Mouse (Mus musculus) E14TG2a.4 (cell line): ENCODE measurements around the gene Scnn1b.

ENCODE experiments used
- H3K27me3 ChIP-seq: 2 replicates; pipeline ENCODE4 v1.6.1; 2014; ENCODE audit warnings: low read length, control low read depth; ENCODE audit not compliant: insufficient read depth
- H3K36me3 ChIP-seq: 2 replicates; pipeline ENCODE4 v1.6.1; 2014; ENCODE audit warnings: low read length, control low read depth; ENCODE audit not compliant: insufficient read depth
- H3K4me1 ChIP-seq: replicated peaks from 2 replicates; pipeline ENCODE4 v1.6.1; 2014; ENCODE audit warnings: low read depth, low read length, control low read depth
- H3K4me3 ChIP-seq: replicated peaks from 2 replicates; pipeline ENCODE4 v1.5.1; 2014; ENCODE audit warnings: mild to moderate bottlenecking, low read length
- H3K9me3 ChIP-seq: 2 replicates; pipeline ENCODE4 v1.6.1; 2014; ENCODE audit warnings: low read length, control low read depth
- CTCF ChIP-seq: conservative IDR thresholded peaks from 2 replicates; pipeline ENCODE4 v1.5.1; 2014; ENCODE audit warnings: low read length
- NANOG ChIP-seq: IDR thresholded peaks from 2 replicates; pipeline ENCODE4 v1.6.1; 2014; ENCODE audit warnings: borderline replicate concordance, low read length, mixed read lengths
- POU5F1 ChIP-seq: IDR thresholded peaks from 2 replicates; pipeline ENCODE4 v1.6.1; 2014; ENCODE audit warnings: low read length, borderline replicate concordance

Gene Scnn1b

DNA sequence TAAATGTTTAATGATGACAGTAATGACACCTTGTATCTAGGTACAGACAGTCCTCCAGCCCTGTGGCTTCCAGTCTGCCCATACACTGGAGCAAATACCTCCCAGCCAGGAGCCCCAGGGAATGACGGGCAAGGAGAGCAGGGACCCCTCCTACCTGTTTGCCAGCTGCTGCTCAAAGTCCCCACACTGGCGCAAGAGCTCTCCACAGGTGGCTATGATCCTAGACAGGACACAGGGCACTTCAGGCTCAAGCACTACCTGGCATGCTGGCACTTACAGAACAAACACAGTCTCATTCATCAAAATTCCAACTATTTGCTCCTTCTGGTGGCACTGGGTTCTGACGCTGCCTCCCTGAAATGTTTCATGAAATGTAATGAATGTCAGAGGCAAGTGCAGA, 76.2 kb downstream of the Scnn1b start:
- no peak for TF ChIP-seq POU5F1
- no peak for TF ChIP-seq CTCF
- no peak for TF ChIP-seq NANOG

GRCm38 (mm10) chr7:121941640-121942039, 76.8 kb downstream of the Scnn1b start:
- Histone ChIP-seq H3K4me3 (no peak overlapping the region), H3K27me3 (no peaks in the 10 kb centered on the region), H3K4me1 (no peaks in the 10 kb centered on the region), H3K36me3 (peaks cover 47% of the 10 kb centered on the region), H3K9me3 (no peaks in the 10 kb centered on the region)
- no peak for TF ChIP-seq POU5F1
- TF ChIP-seq NANOG, result no peak
- TF ChIP-seq CTCF, result no peak

More for the DNA sequence above, 76.2 kb downstream of the Scnn1b start:
- Histone ChIP-seq H3K9me3 (no peaks in the 10 kb centered on the region), H3K36me3 (peaks cover 51% of the 10 kb centered on the region), H3K4me3 (no peak overlapping the region), H3K4me1 (no peaks in the 10 kb centered on the region), H3K27me3 (no peaks in the 10 kb centered on the region)

DNA sequence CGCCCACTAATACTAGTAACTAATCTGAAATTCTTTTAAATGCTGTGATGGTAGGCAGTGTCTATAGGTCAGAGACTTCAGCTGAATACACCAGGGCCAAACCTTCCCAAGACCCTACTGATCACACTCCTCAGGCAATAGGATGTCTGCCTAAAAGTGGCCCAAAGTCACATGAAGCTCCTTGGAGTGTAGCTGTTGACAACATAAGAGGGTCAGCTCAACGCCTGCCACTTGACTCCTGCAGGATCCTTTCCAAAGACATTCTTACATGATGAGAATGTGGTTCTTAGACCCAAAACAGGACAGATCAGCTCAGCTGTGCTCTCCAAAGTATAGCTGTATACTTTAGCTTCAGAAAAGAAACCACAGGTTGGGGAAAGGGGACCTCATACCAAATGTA, 77.5 kb downstream of the Scnn1b start:
- Histone ChIP-seq H3K27me3 (no peaks in the 10 kb centered on the region), H3K9me3 (no peaks in the 10 kb centered on the region), H3K4me3 (no peak overlapping the region), H3K36me3 (peaks cover 40% of the 10 kb centered on the region), H3K4me1 (0 out of 2 replicates have a peak, but pooled peaks cover under 1% of the 10 kb centered on the region)
- TF ChIP-seq POU5F1 (no peak), NANOG (no peak), CTCF (no peak)

- peaks cover 5% of the 10 kb centered on the region; the same call in 1 of the 2 replicates for H3K4me1 ChIP-seq
- H3K9me3 ChIP-seq, result no peaks in the 10 kb centered on the region
- no peaks in the 10 kb centered on the region for H3K27me3 ChIP-seq
- H3K4me3 ChIP-seq, result no peak overlapping the region
- TF ChIP-seq POU5F1 (no peak), NANOG (no peak), CTCF (no peak)
- H3K36me3 ChIP-seq, result peaks cover 51% of the 10 kb centered on the region
Measured at GRCm38 (mm10) chr7:121946196-121946595, 81.4 kb downstream of the Scnn1b start.

GRCm38 (mm10) chr7:121947513-121947912, 82.7 kb downstream of the Scnn1b start:
- peaks cover 5% of the 10 kb centered on the region; the same call in 1 of the 2 replicates for H3K4me1 ChIP-seq
- no peaks in the 10 kb centered on the region for H3K9me3 ChIP-seq
- no peak overlapping the region for H3K4me3 ChIP-seq
- H3K36me3 ChIP-seq, result peaks cover 46% of the 10 kb centered on the region
- TF ChIP-seq CTCF (no peak), POU5F1 (no peak), NANOG (no peak)
- H3K27me3 ChIP-seq, result no peaks in the 10 kb centered on the region

GRCm38 (mm10) chr7:121954891-121955669, 90.2 kb downstream of the Scnn1b start:
- Histone ChIP-seq H3K36me3 (peaks cover 58% of the 10 kb centered on the region), H3K27me3 (no peaks in the 10 kb centered on the region), H3K9me3 (no peaks in the 10 kb centered on the region), H3K4me1 (no peaks in the 10 kb centered on the region), H3K4me3 (no peak overlapping the region)
- TF ChIP-seq POU5F1, result no peak
- TF ChIP-seq NANOG, result no peak
- TF ChIP-seq CTCF, result no peak

GRCm38 (mm10) chr7:121955802-121956201, 91.0 kb downstream of the Scnn1b start:
- Histone ChIP-seq H3K9me3 (no peaks in the 10 kb centered on the region), H3K27me3 (no peaks in the 10 kb centered on the region), H3K4me3 (no peak overlapping the region), H3K4me1 (peaks cover 3% of the 10 kb centered on the region), H3K36me3 (peaks cover 57% of the 10 kb centered on the region)
- no peak for TF ChIP-seq NANOG
- TF ChIP-seq CTCF, result no peak
- TF ChIP-seq POU5F1, result no peak

DNA sequence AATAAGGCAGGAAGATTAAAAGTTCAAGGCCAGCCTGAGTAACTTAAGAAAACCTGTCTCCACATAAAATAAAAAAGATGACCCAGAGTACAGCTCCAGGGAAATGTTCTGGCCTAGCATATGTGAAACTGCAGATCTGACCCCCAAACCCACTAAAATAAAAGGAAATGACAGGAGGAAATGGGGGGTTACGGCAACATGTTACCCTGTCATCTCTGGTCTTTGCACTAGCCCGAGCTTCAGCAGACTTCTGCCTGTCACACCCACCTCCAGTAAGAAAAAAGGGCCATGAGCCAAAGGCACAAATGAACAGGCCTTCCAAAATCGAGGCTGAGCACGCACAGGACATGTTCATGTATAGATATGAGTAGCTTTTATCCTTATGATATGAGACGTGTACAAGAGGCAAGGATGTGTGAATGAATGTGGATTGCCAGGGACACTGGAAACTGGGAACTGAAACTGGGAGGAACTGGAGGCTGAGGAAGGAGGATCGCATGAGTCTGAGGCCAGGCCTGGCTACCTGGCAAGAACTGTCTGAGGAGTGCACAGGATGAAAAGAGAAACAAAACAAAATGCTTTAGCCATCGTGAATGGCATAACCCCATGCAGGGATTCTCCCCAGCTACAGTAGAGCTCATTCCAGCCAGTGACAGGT, 97.2 kb downstream of the Scnn1b start:
- no peak for TF ChIP-seq CTCF
- no peak for TF ChIP-seq NANOG
- TF ChIP-seq POU5F1, result no peak
- Histone ChIP-seq H3K4me3 (no peak overlapping the region), H3K36me3 (peaks cover 60% of the 10 kb centered on the region), H3K9me3 (no peaks in the 10 kb centered on the region), H3K4me1 (peaks cover 30% of the 10 kb centered on the region), H3K27me3 (no peaks in the 10 kb centered on the region)

- Histone ChIP-seq H3K4me3 (no peak overlapping the region), H3K27me3 (no peaks in the 10 kb centered on the region), H3K36me3 (peaks cover 57% of the 10 kb centered on the region), H3K9me3 (no peaks in the 10 kb centered on the region), H3K4me1 (peaks cover 30% of the 10 kb centered on the region)
- no peak for TF ChIP-seq POU5F1
- no peak for TF ChIP-seq NANOG
- no peak for TF ChIP-seq CTCF
Measured at GRCm38 (mm10) chr7:121962571-121962959, 97.7 kb downstream of the Scnn1b start.
